Mouse (Mus musculus) spleen, postnatal 4 days (tissue): ENCODE measurements around the gene Rec8.

Experiments
- DNase-seq, 2 experiments: peaks; one replicate each; pipeline ENCODE4 v3.0.0; 2022; ENCODE audit warnings: low spot score in 2 of 2

Gene Rec8

DNA sequence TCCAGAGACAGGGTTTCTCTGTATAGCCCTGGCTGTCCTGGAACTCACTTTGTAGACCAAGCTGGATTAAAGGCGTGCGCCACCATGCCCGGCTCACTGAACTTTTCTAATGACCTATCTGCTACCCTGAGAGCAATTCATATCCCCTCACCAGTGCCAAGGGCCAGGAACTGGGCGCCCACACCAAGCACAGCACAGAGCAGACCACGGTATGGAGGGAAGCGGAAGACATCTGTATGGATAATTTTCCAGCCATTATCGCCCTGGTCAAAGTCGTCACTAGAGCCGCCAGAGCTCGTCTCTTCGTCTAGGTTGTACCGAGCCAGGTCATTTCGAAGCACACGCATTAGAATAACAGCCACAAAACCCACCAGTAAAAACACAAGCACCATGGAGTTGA, 23.0 kb downstream of the Rec8 start:
- DNase-seq: no peak

DNA sequence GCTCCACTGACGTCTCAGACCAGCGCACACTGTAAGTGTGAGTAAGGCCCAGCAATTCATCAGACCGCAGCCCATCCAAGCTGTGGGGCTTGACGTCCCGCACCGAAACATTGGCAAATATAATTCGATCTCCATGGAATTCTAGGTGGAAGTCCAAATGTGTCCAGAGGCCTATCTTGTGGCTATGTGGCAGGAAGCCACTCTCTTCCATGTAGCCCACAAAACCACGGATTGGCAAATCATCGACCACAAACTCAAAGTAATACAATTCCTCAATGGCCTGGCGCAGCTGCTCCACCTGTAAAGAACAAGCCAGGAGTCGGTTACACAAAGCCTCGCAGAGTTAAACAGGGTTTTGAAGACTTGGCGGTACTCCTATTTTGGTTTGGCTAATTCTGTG, 23.5 kb downstream of the Rec8 start:
- DNase-seq: no peak

GRCm38 (mm10) chr14:55642679-55643059, 24.8 kb downstream of the Rec8 start:
- DNase-seq: no peak

- DNase-seq: peak; percentile 83 to 94
Measured at GRCm38 (mm10) chr14:55643060-55643907, 25.4 kb downstream of the Rec8 start, which contains the start of gene Tm9sf1. Gene Tm9sf1 (minus strand): TSS chr14:55643806.

DNA sequence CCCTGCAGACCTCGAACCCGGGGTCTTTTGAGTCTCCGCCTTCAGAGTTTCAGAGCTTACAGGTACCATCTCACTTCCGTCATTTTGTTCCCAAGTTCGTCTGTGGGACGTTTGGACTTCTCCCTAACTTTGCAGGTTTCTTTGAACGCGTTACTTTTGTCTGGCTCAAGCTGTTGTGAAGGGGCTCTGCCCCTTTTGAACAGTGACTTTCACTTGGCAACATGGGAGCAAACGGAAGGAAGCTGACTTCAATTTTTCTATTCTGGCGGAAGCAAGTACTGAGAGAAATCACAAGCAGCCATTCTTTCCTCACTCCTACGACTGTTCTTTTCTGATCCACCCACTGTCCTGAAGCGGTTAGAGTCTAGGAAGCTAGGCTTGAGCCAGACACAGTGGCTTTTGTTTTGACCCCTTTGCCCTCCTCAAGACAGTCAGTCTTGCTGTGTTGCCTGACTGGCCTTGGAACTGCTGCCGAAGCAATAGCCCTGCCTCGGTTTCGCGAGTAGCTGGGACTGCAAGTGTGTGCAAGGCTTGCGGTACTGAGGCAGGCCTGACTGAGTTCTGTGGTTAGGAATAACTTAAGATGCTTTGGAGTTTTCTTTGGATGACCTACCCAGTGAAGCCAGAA, 26.5 kb downstream of the Rec8 start:
- peak in 1 of 2 experiments; percentile 63 for DNase-seq

DNA sequence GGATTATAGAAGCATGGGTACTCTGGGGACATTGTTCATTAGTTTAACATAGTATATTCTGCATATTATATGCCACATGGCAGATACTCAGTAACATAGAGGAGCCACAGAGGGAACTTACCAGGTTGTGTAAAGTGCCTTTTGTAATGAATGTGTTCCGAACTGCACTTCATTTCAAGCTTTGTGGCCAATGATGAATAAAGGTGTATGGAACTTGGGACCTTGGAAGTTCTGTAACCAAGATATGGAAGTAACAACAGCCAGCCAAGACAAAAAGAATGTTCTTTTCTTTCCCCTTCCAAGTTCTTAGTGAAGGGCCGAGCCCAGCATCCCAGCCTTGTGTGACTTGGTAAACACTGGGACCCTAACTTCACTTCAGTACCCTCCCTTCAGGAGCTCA, 32.0 kb downstream of the Rec8 start, which contains the start of gene Tssk4:
Tssk4 (plus strand) TSS at position 301 of the 400 bp plus-strand sequence.
- no peak for DNase-seq

GRCm38 (mm10) chr14:55651528-55651927, 33.7 kb downstream of the Rec8 start:
- no peak for DNase-seq

GRCm38 (mm10) chr14:55656935-55657334, 39.1 kb downstream of the Rec8 start:
- DNase-seq: no peak

DNA sequence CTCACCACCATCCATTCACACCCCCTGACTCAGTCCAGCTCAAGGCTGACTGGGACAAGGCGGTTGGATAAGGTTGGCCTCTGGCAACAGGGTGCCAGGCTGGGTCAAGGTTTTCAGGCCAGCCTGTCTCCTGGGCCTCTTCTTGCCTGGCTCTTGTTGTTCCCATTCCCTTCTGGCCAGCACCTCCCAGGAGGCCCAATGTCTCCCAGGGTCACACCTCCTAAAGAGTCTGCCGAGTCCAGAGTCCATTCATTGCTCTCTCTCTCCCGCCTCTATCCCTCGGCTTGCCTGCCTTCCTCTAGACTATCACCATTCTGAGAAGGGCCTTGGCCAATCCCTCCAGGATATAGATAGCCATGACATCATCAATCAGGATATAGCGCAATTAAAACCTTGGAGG, 40.2 kb downstream of the Rec8 start:
- DNase-seq: no peak

DNA sequence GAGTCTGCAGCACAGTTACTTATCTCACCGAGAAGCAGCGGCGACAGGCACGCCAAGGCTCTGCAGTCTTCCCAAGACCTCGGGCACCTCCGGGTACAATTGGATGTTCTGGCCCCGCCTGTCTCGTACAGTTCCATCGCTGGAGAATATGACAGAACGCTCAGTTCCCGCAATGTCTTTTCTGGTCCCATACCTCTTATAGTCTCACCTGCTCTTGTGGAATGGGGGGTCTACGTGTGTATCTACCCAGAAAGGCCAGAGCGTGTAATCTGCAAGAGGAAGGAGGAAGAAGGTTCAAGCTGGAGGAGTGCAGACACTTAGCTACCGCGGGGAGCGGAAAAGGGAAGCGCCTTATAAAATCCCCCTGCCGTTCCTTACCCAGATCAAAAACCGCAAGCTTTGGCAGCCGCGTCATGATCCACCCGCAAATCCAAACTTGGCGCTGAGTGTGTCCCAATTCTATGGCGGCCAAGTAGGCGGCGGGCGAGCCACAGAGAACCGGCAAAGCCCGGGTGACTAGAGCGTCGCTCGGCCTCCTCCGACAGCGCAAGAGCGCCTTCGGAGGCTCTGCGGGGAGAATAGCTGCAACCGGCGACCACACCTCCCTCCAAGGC, 42.2 kb downstream of the Rec8 start, which contains the start of gene Mdp1:
Mdp1 (minus strand) TSS at position 549 of the 614 bp plus-strand sequence.
- DNase-seq: peak; percentile 78 to 89

GRCm38 (mm10) chr14:55660636-55661035, 42.8 kb downstream of the Rec8 start:
- no peak for DNase-seq

DNA sequence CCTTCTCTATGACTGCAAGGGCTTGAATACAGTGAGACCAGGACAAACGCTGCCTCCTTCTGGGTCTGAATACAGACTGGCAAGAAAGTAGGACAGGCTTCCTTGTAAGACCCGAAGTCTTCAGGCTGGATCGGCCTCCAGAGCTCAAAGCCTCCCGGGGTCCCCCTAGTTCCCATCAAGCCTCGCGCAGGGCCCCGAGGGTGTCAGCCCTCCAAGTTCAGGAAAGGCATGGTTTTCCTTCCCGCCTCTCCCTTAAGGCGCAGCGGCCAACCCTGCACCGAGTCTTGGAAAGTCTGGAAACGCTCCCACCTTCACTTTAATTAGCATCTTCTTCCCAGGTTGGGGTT, 53.6 kb downstream of the Rec8 start:
- DNase-seq: no peak

DNA sequence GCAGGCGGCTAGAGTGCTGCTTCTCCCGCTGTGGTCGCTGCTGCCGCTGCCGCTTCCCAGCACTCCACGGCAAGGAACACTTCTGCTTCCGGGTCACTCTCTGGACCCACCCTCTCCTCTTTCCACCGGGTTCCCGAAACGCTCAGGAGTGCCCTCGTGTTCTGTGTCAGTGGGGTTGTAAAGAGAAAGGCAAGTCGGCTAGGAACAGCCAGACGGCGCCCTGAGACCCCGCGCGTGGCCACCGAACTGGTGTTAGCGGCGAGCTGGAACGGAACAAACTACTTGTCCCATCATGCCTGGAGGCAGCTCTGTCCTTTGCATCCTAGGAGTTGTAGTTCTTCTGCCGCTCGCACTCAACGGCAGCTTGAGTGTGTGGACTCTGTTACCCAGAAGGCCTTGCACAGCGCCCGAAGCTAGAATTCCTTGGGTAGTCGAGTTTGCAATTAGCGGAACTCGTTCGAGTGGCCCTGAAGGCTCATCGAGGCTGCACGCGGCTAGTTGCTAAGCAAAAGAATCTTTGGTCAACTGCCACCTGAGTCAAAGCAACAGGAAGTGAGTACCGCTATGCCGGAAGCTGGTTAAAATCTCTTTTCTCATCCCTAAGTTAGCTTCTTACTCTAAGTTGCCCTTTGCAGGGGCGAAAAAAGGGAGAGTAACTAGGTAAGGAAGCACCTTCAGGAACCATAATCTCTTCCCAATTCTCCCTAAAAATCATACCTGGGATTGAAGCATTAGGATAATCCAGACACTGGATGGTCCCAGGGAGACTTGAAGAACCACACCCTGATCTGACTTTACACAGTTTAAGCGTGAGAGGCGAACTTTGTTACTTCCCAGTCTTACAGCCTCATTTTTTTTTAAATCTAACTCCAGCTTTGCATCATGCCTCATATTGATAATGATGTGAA, 54.2 kb downstream of the Rec8 start, which contains the start of the genes Gmpr2 and Nedd8:
Gmpr2 (plus strand) TSS at position 109 of the 908 bp plus-strand sequence.
Nedd8 (minus strand) TSS at position 292 of the 908 bp plus-strand sequence.
- peak; percentile 86 to 90 for DNase-seq

GRCm38 (mm10) chr14:55672741-55673060, 54.9 kb downstream of the Rec8 start:
- no peak for DNase-seq
